Mouse (Mus musculus) bone marrow, adult 2 months (tissue): ENCODE data around the gene 4930447C04Rik. TPM values are rescaled to one million over a fixed set of nuclear protein-coding genes. Genes with fewer than 3 reads are reported as not detected.

Experiments
- H3K27ac ChIP-seq: fragments of 200-500 bp; 2 replicates; pipeline ENCODE4 v1.5.1; 2012; ENCODE audit warnings: low read depth, mild to moderate bottlenecking, control low read depth, inconsistent platforms, low read length; ENCODE audit not compliant: control insufficient read depth, poor library complexity, insufficient read depth
- H3K4me1 ChIP-seq: fragments of 200-500 bp; 2 replicates; pipeline ENCODE4 v1.6.1; 2011; ENCODE audit warnings: low read length; ENCODE audit not compliant: control insufficient read depth, insufficient read depth
- H3K4me3 ChIP-seq: fragments of 200-500 bp; replicated peaks from 2 replicates; pipeline ENCODE3; 2011; ENCODE audit warnings: mild to moderate bottlenecking, low read depth, low read length, control low read depth; ENCODE audit not compliant: control insufficient read depth
- CTCF ChIP-seq: fragments of 200-500 bp; IDR thresholded peaks from 2 replicates; pipeline ENCODE4 v1.5.1; 2011; ENCODE audit warnings: low read length, control low read depth; ENCODE audit not compliant: control insufficient read depth, insufficient read depth
- POLR2A ChIP-seq: fragments of 200-500 bp; IDR thresholded peaks from 2 replicates; pipeline ENCODE4 v1.6.1; 2011; ENCODE audit warnings: low read depth, mild to moderate bottlenecking, control low read depth, low read length, borderline replicate concordance; ENCODE audit not compliant: control insufficient read depth
- WGBS: fragments of 180-500 bp; shearing (Covaris S2); methylation state at CpG from one replicate; pipeline ENCODE4 v1.1.7; 2018; 5-methylcytosine and 5-hydroxymethylcytosine counted together
- polyA plus RNA-seq: library from polyadenylated mRNA; stranded (reverse); fragments of >200 nt; gene quantifications from 2 replicates; pipeline ENCODE4 v1.2.4, GENCODE M21; 2011; ENCODE audit warnings: low replicate concordance; ENCODE audit not compliant: missing spikeins, insufficient read depth, insufficient read length

4930447C04Rik gene
- 0.99 and 2.3 TPM in 2 replicates for polyA plus RNA-seq

GRCm38 (mm10) chr12:72940071-72940821 lies at the start of gene 4930447C04Rik:
4930447C04Rik (minus strand) TSS chr12:72940774.
- H3K27ac ChIP-seq = no peak within 1 kb of the TSS
- no peak for TF ChIP-seq POLR2A
- TF ChIP-seq CTCF = no peak
- H3K4me3 ChIP-seq = no peak within 1 kb of the TSS
- H3K4me1 ChIP-seq = no peaks in the 10 kb centered on the region
- WGBS = 5% methylated on average over 39 of the region's 39 CpGs

DNA sequence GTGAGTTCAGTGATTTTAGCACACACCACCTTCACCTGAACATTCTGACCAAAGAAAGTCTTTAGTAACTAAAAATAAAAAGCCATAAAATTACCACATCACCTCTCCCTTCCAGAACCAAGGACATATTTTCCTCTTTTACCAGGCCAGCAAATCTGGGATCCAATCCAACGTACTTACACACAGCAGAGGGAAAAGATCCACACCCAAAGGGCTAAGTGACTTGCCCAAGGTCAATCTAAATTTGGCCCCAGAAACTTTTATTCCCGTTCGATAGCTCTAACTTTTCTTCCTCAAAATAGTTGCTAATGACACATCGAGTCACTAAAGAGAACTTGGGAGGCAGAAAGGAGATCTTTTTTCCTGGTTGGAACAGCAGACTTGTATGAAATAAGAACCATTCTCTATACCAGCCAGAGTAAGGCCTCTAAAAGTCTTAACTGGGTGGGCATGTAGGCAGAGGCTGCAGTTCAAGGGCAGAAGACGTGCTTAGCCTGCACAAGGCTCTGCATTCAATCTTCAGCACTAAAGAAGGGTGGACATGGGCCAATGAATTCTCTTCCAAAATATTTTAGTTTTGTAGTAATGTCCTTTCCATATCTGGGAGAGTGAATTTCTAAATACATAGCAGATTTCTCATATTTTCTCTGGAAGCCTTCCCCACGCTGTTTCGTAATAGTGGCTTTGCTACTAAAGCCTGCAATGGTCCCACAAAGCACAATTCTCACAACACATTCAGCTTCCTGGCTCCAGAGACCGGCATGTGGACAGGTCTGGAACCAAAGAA lies 42.7 kb upstream of the 4930447C04Rik start:
- H3K27ac ChIP-seq = no peak overlapping the region
- no peak overlapping the region for H3K4me3 ChIP-seq
- no peak for TF ChIP-seq POLR2A
- H3K4me1 ChIP-seq = no peaks in the 10 kb centered on the region
- 70% methylated on average over 8 of the region's 8 CpGs for WGBS

- WGBS = 79% methylated on average over 10 of the region's 10 CpGs
- no peak overlapping the region for H3K4me3 ChIP-seq
- H3K27ac ChIP-seq = no peak overlapping the region
- H3K4me1 ChIP-seq = no peaks in the 10 kb centered on the region
- TF ChIP-seq CTCF = no peak
- no peak for TF ChIP-seq POLR2A
These were observed 42.0 kb upstream of the 4930447C04Rik start for GRCm38 (mm10) chr12:72982616-72983015.

- Histone ChIP-seq H3K27ac (no peak overlapping the region), H3K4me1 (no peaks in the 10 kb centered on the region), H3K4me3 (no peak overlapping the region)
- 54% methylated on average over 5 of the region's 5 CpGs for WGBS
- TF ChIP-seq CTCF (no peak), POLR2A (no peak)
These were observed 38.7 kb upstream of the 4930447C04Rik start for GRCm38 (mm10) chr12:72979236-72979635.

- WGBS = 85% methylated on average over 3 of the region's 3 CpGs
- TF ChIP-seq CTCF (no peak), POLR2A (no peak)
- H3K4me3 ChIP-seq = no peak overlapping the region
These were observed 37.3 kb upstream of the 4930447C04Rik start for GRCm38 (mm10) chr12:72977851-72978250.

DNA sequence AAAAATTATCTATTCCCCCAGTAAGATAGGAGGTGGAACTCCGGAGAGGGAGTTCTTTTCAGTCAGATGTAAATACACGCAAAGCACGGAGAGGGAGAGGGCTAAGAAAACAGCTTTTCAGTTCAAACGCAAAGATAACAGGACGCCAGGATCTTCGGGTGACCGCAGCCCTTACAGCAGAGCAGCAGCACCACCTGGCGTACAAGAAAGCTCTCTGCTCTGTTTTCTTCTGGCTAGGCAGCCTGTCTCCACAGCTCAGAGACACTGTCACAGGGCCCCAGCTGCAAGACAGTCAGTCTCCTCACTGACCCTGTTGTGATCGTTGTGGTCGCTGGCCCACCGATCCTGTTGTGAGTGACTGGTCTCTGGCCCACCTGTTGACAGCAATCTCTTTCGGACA lies 36.1 kb upstream of the 4930447C04Rik start:
- TF ChIP-seq CTCF = peak; percentile 79
- TF ChIP-seq POLR2A = no peak
- Histone ChIP-seq H3K27ac (no peak overlapping the region), H3K4me1 (no peaks in the 10 kb centered on the region), H3K4me3 (no peak overlapping the region)
- 3% methylated on average over 12 of the region's 12 CpGs for WGBS

More at GRCm38 (mm10) chr12:72977851-72978250, 37.3 kb upstream of the 4930447C04Rik start:
- Histone ChIP-seq H3K27ac (no peak overlapping the region), H3K4me1 (no peaks in the 10 kb centered on the region)

- 11% methylated on average over 7 of the region's 7 CpGs for WGBS
These were observed 35.6 kb upstream of the 4930447C04Rik start for GRCm38 (mm10) chr12:72976172-72976571.

DNA sequence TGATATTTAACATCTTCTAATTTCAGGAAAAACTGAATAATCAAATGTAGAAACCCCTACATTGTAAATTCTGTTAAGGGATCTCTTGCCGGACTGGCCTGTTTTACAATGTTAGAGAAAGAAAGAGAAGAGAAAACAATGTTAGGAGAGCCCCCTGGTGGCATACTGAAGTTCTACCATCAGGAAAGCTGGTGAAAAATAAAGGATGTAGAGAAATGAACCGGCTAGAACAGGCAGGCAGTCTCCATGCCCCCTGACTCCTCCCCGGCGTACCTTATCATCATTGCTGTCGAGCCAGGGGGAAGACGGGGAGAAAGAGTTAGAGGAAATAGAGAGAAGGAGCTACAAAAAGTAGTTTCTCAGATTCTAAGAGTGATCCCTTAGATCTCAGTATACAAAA lies 32.6 kb upstream of the 4930447C04Rik start:
- 3% methylated on average over 6 of the region's 6 CpGs for WGBS
- H3K4me1 ChIP-seq = no peaks in the 10 kb centered on the region
- no peak overlapping the region for H3K4me3 ChIP-seq
- no peak overlapping the region for H3K27ac ChIP-seq
- TF ChIP-seq POLR2A = no peak
- TF ChIP-seq CTCF = no peak

More at GRCm38 (mm10) chr12:72976172-72976571, 35.6 kb upstream of the 4930447C04Rik start:
- Histone ChIP-seq H3K4me1 (no peaks in the 10 kb centered on the region), H3K27ac (no peak overlapping the region), H3K4me3 (no peak overlapping the region)
- TF ChIP-seq POLR2A (no peak), CTCF (no peak)
